Mouse (Mus musculus) olfactory bulb, adult 2 months (tissue): ENCODE measurements at regions not wholly inside any gene's neighbourhood (a gene's known extent, or its start where the extent isn't known, plus 50 kb on each side); places are given as distances from the start of the nearest gene placed in this dataset.
"Not testable (repeated sequence)": the region's sequence is repeated elsewhere in the genome, so short reads cannot be mapped to it uniquely, and the experiment has no call there.

ENCODE experiments used
- H3K27ac ChIP-seq: fragments of 200-500 bp; 2 replicates; pipeline ENCODE4 v1.5.1; 2012; ENCODE audit warnings: low read depth, low read length; ENCODE audit not compliant: insufficient read depth
- H3K4me1 ChIP-seq: fragments of 200-500 bp; 2 replicates; pipeline ENCODE4 v1.6.1; 2012; ENCODE audit warnings: low read length; ENCODE audit not compliant: control insufficient read depth, insufficient read depth
- H3K4me3 ChIP-seq: fragments of 200-500 bp; 2 replicates; pipeline ENCODE4 v1.5.1; 2012; ENCODE audit warnings: mild to moderate bottlenecking, low read depth, low read length, moderate library complexity; ENCODE audit not compliant: insufficient read depth
- CTCF ChIP-seq: fragments of 200-500 bp; IDR thresholded peaks from 2 replicates; pipeline ENCODE4 v1.5.1; 2012; ENCODE audit warnings: low read depth, mild to moderate bottlenecking, low read length, moderate library complexity; ENCODE audit not compliant: insufficient read depth
- POLR2A ChIP-seq: fragments of 200-500 bp; IDR thresholded peaks from 2 replicates; pipeline ENCODE4 v1.6.1; 2012; ENCODE audit warnings: mild to moderate bottlenecking, low read depth, low read length, moderate library complexity; ENCODE audit not compliant: insufficient read depth
- WGBS: fragments of 180-500 bp; shearing (Covaris S2); methylation state at CpG from one replicate; pipeline ENCODE4 v1.1.7; 2018; 5-methylcytosine and 5-hydroxymethylcytosine counted together

DNA sequence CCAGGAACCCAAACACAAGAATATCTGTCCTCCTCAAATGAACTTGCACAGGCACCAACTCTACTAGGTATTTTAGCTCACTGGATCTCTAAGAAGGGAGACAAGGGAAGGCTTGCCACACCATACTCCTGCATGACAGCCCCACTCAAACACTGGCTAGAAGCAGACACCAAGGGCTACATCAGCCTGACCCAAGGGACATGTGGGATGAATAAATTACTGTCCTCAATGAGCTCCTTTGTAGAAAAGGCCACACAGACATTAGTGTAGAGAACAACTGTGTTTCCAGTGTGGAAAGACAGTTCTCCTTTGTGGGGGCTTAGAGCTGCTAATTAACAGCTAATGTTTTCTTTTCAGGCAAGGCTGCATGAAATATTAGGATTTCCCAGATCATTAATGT is 335.9 kb upstream of the Clnk start:
- no peaks in the 10 kb centered on the region for H3K4me1 ChIP-seq
- no peak overlapping the region for H3K27ac ChIP-seq
- no peak for TF ChIP-seq POLR2A
- TF ChIP-seq CTCF = no peak
- no peak overlapping the region for H3K4me3 ChIP-seq

GRCm38 (mm10) chr5:39198856-39199255 is 322.2 kb upstream of the Clnk start:
- H3K4me1 ChIP-seq = no peaks in the 10 kb centered on the region
- TF ChIP-seq CTCF = no peak
- TF ChIP-seq POLR2A = no peak
- H3K27ac ChIP-seq = no peak overlapping the region
- no peak overlapping the region for H3K4me3 ChIP-seq

- H3K27ac ChIP-seq, H3K4me1 ChIP-seq, H3K4me3 ChIP-seq: not testable (repeated sequence)
- 95% methylated on average over 2 of the region's 4 CpGs for WGBS
Measured at GRCm38 (mm10) chr5:39191153-39191552, 314.5 kb upstream of the Clnk start.

GRCm38 (mm10) chr5:39181616-39182402 is 305.2 kb upstream of the Clnk start:
- H3K27ac ChIP-seq = no peak overlapping the region
- WGBS = 75% methylated on average over 2 of the region's 2 CpGs
- H3K4me1 ChIP-seq = no peaks in the 10 kb centered on the region
- no peak for TF ChIP-seq CTCF
- TF ChIP-seq POLR2A = no peak
- H3K4me3 ChIP-seq = no peak overlapping the region

GRCm38 (mm10) chr5:39181028-39181427 is 304.4 kb upstream of the Clnk start:
- TF ChIP-seq POLR2A = no peak
- no peak for TF ChIP-seq CTCF
- WGBS = 80% methylated on average over 4 of the region's 4 CpGs
- Histone ChIP-seq H3K27ac (no peak overlapping the region), H3K4me3 (no peak overlapping the region), H3K4me1 (no peaks in the 10 kb centered on the region)

GRCm38 (mm10) chr5:39177891-39178290 is 301.3 kb upstream of the Clnk start:
- no peaks in the 10 kb centered on the region for H3K4me1 ChIP-seq
- no peak for TF ChIP-seq CTCF
- no peak for TF ChIP-seq POLR2A
- WGBS = 71% methylated on average over 2 of the region's 2 CpGs
- H3K27ac ChIP-seq = no peak overlapping the region
- H3K4me3 ChIP-seq = no peak overlapping the region

DNA sequence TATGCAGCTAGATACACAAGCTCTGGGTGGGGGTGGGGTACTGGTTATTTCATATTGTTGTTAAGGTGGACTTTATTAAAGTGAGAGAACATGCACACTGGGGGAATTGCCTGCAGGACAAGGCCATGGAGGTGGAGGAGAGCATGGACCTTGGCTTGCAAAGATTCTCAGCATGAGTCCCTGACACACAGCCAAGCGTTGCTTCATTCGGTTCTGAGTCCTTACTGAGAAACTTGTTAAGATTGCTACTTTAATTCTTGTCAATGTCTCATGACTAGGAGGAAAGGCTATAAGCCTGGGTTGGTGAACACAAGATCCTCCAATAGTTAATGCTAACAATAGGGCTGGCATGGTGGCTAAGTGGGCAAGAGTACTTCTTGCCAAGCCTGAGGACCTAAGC is 300.3 kb upstream of the Clnk start:
- no peak overlapping the region for H3K4me3 ChIP-seq
- TF ChIP-seq POLR2A (no peak), CTCF (no peak)
- no peak overlapping the region for H3K27ac ChIP-seq
- H3K4me1 ChIP-seq = no peaks in the 10 kb centered on the region
- WGBS = 64% methylated on average over 2 of the region's 2 CpGs

GRCm38 (mm10) chr5:39173491-39173890 is 296.9 kb upstream of the Clnk start:
- 94% methylated on average over 3 of the region's 3 CpGs for WGBS
- H3K4me3 ChIP-seq = no peak overlapping the region
- H3K27ac ChIP-seq = no peak overlapping the region
- no peaks in the 10 kb centered on the region for H3K4me1 ChIP-seq
- TF ChIP-seq POLR2A (no peak), CTCF (no peak)

- no peaks in the 10 kb centered on the region for H3K4me1 ChIP-seq
- no peak overlapping the region for H3K27ac ChIP-seq
- WGBS = 91% methylated on average over 3 of the region's 3 CpGs
- no peak for TF ChIP-seq CTCF
- no peak for TF ChIP-seq POLR2A
- H3K4me3 ChIP-seq = no peak overlapping the region
Measured at GRCm38 (mm10) chr5:39159651-39160050, 283.0 kb upstream of the Clnk start.

- TF ChIP-seq POLR2A (no peak), CTCF (no peak)
- Histone ChIP-seq H3K27ac (no peak overlapping the region), H3K4me3 (no peak overlapping the region), H3K4me1 (no peaks in the 10 kb centered on the region)
- WGBS = 95% methylated on average over 1 of the region's 1 CpGs
Measured at GRCm38 (mm10) chr5:39155763-39156162, 279.2 kb upstream of the Clnk start.
